Mouse (Mus musculus) brain, embryonic 14.5 days (tissue): ENCODE measurements at regions not wholly inside any gene's neighbourhood (a gene's known extent, or its start where the extent isn't known, plus 50 kb on each side); places are given as distances from the start of the nearest gene placed in this dataset.

Experiments used
- CTCF ChIP-seq: fragments of 200-500 bp; IDR thresholded peaks from 2 replicates; pipeline ENCODE4 v1.5.1; 2012; ENCODE audit warnings: inconsistent platforms, mild to moderate bottlenecking, moderate library complexity, borderline replicate concordance; ENCODE audit not compliant: insufficient read depth, insufficient read length; ENCODE audit errors: extremely low read depth
- POLR2A ChIP-seq: fragments of 200-500 bp; IDR thresholded peaks from 2 replicates; pipeline ENCODE4 v1.6.1; 2012; ENCODE audit warnings: mild to moderate bottlenecking, inconsistent platforms, borderline replicate concordance; ENCODE audit not compliant: poor library complexity, insufficient read depth, insufficient read length, severe bottlenecking; ENCODE audit errors: extremely low read depth

DNA sequence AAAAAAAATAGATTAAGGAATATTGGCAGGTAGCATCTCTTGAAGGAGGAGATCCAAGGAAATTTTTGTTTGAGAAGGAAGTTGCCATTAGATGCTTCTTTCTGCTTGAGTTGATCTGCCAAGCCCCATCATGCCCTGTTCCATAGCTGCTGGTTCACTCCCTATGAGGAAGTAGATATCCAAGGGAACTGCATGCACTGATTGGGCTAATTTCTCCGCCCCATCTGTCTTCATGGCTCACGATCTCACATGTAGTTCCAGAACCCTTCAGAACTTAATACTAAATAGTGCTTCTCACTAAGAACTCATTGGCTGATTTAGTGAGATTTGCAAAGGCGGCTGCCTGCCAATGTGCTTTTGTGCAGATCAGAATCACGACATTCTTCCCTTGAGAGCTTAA is 258.6 kb downstream of the Brinp2 start:
- TF ChIP-seq CTCF = no peak
- no peak for TF ChIP-seq POLR2A
